Mouse (Mus musculus): Measurements from ENCODE around the gene Tmc6. TPM values are rescaled to one million over a fixed set of nuclear protein-coding genes. Genes with fewer than 3 reads are reported as not detected.
"Not testable (repeated sequence)": the region's sequence is repeated elsewhere in the genome, so short reads cannot be mapped to it uniquely, and the experiment has no call there.

The Tmc6 gene
- 11.4 and 40.7 TPM in 2 replicates for total RNA-seq (2017)

- 0 out of 2 replicates have a peak, but pooled peaks have one; percentile 0 for ATAC-seq (replicated peaks; ENCODE audit: low read depth, poor library complexity, severe bottlenecking)
These were observed at the start of gene Tmc6, which contains the start of gene Tmc8 for GRCm38 (mm10) chr11:117781993-117782704. Gene Tmc6 (minus strand): TSS chr11:117782198. Gene Tmc8 (plus strand): TSS chr11:117782076.

GRCm38 (mm10) chr11:117830401-117830800 is 48.4 kb upstream of the Tmc6 start:
- no peak for ATAC-seq (replicated peaks; ENCODE audit: low read depth, poor library complexity, severe bottlenecking)

- no peak for ATAC-seq (replicated peaks; ENCODE audit: low read depth, poor library complexity, severe bottlenecking)
These were observed 47.7 kb upstream of the Tmc6 start for GRCm38 (mm10) chr11:117829671-117830215.

- ATAC-seq (replicated peaks; ENCODE audit: low read depth, poor library complexity, severe bottlenecking), result peak; percentile 33
These were observed 47.0 kb upstream of the Tmc6 start for GRCm38 (mm10) chr11:117828888-117829604.

- no peak for ATAC-seq (replicated peaks; ENCODE audit: low read depth, poor library complexity, severe bottlenecking)
These were observed 46.3 kb upstream of the Tmc6 start for GRCm38 (mm10) chr11:117828149-117828887.

GRCm38 (mm10) chr11:117827386-117827785 is 45.4 kb upstream of the Tmc6 start:
- no peak for ATAC-seq (replicated peaks; ENCODE audit: low read depth, poor library complexity, severe bottlenecking)

- ATAC-seq (replicated peaks; ENCODE audit: low read depth, poor library complexity, severe bottlenecking), result no peak
These were observed 44.9 kb upstream of the Tmc6 start for GRCm38 (mm10) chr11:117826916-117827315.

- no peak for ATAC-seq (replicated peaks; ENCODE audit: low read depth, poor library complexity, severe bottlenecking)
These were observed 44.2 kb upstream of the Tmc6 start for GRCm38 (mm10) chr11:117826164-117826563.

GRCm38 (mm10) chr11:117825333-117826101 is 43.5 kb upstream of the Tmc6 start, which contains the start of the genes Afmid and Tk1:
Gene Afmid (plus strand): TSS chr11:117825924.
Gene Tk1 (minus strand): TSS chr11:117826092.
- peak; percentile 36 for ATAC-seq (replicated peaks; ENCODE audit: low read depth, poor library complexity, severe bottlenecking)

- ATAC-seq (replicated peaks; ENCODE audit: low read depth, poor library complexity, severe bottlenecking), result peak; percentile 44
These were observed 42.3 kb upstream of the Tmc6 start for GRCm38 (mm10) chr11:117824060-117824969.

GRCm38 (mm10) chr11:117823411-117823810 is 41.4 kb upstream of the Tmc6 start:
- no peak for ATAC-seq (replicated peaks; ENCODE audit: low read depth, poor library complexity, severe bottlenecking)

- ATAC-seq (replicated peaks; ENCODE audit: low read depth, poor library complexity, severe bottlenecking), result no peak
These were observed 40.8 kb upstream of the Tmc6 start for GRCm38 (mm10) chr11:117822728-117823241.

- no peak for ATAC-seq (replicated peaks; ENCODE audit: low read depth, poor library complexity, severe bottlenecking)
These were observed 39.9 kb upstream of the Tmc6 start for GRCm38 (mm10) chr11:117821868-117822267.

- ATAC-seq (replicated peaks; ENCODE audit: low read depth, poor library complexity, severe bottlenecking), result no peak
These were observed 38.2 kb upstream of the Tmc6 start for GRCm38 (mm10) chr11:117820173-117820572.

- ATAC-seq (replicated peaks; ENCODE audit: low read depth, poor library complexity, severe bottlenecking), result no peak
These were observed 37.1 kb upstream of the Tmc6 start for GRCm38 (mm10) chr11:117819095-117819494.

GRCm38 (mm10) chr11:117816389-117816996 is 34.5 kb upstream of the Tmc6 start:
- no peak for ATAC-seq (replicated peaks; ENCODE audit: low read depth, poor library complexity, severe bottlenecking)

- ATAC-seq (replicated peaks; ENCODE audit: low read depth, poor library complexity, severe bottlenecking), result not testable (repeated sequence)
These were observed 33.9 kb upstream of the Tmc6 start for GRCm38 (mm10) chr11:117815850-117816249.

Measured in common myeloid progenitor, adult 5-6 weeks (primary cell).